Mouse (Mus musculus) cerebellum, adult 2 months (tissue): ENCODE measurements at regions not wholly inside any gene's neighbourhood (a gene's known extent, or its start where the extent isn't known, plus 50 kb on each side); places are given as distances from the start of the nearest gene placed in this dataset.

ENCODE experiments used
- CTCF ChIP-seq: fragments of 200-500 bp; IDR thresholded peaks from 2 replicates; pipeline ENCODE4 v1.5.1; 2011; ENCODE audit warnings: low read depth, mild to moderate bottlenecking, control low read depth, low read length, moderate library complexity, borderline replicate concordance; ENCODE audit not compliant: insufficient read depth
- POLR2A ChIP-seq: fragments of 200-500 bp; IDR thresholded peaks from 2 replicates; pipeline ENCODE4 v1.6.1; 2011; ENCODE audit warnings: low read length, control low read depth, borderline replicate concordance; ENCODE audit not compliant: insufficient read depth

GRCm38 (mm10) chr17:48596406-48596805 is 141.7 kb downstream of the Unc5cl start:
- peak; percentile 47 for TF ChIP-seq CTCF
- TF ChIP-seq POLR2A, result no peak
